Mouse (Mus musculus) erythroid progenitor cell, adult 5-6 weeks (primary cell): Measurements from ENCODE around the gene Smyd3. TPM values are rescaled to one million over a fixed set of nuclear protein-coding genes. Genes with fewer than 3 reads are reported as not detected.

ENCODE experiments used
- ATAC-seq: replicated peaks from 2 replicates; pipeline ENCODE4 v1.8.0; 2016; ENCODE audit warnings: moderate number of reproducible peaks, mild to moderate bottlenecking, moderate TSS enrichment, inconsistent platforms; ENCODE audit not compliant: poor library complexity, low FRiP score, severe bottlenecking
- total RNA-seq, 2 experiments: library from RNA; stranded (forward) in 1 of 2; stranded (reverse) in 1 of 2; fragments of 150-400 nt in 1 of 2; fragments of 186-747, 209-891 nt in 1 of 2; gene quantifications; 2 replicates each; pipeline versions ENCODE4 v1.2.3 to v1.2.4; 2015 to 2017; ENCODE audit warnings: low replicate concordance in 2 of 2

The Smyd3 gene
- total RNA-seq, 2 experiments from 2014 or later = 0.42 to 7.8 TPM

DNA sequence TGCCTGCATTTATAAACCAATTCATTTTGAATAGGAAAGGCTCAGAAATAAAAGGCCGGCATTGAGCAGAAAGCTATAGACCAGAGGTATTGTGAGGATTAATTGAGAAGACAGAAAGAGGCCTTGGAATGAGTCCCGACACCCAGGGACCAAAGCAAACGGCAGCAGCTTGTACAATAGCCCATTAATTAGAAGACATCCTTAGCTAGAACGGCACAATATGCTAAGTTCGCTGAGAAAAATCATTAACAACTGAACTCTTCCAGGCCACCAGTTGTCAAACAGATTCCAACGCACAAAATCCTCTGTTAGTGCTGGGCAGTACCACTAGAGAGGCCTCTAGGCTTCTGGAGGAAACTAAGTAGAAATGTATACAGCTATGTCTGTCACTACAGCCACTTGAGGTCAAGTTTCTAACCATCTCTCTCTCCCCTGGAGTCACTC lies 411.1 kb downstream of the Smyd3 start:
- no peak for ATAC-seq

GRCm38 (mm10) chr1:179106103-179106701 lies 411.6 kb downstream of the Smyd3 start:
- no peak for ATAC-seq

DNA sequence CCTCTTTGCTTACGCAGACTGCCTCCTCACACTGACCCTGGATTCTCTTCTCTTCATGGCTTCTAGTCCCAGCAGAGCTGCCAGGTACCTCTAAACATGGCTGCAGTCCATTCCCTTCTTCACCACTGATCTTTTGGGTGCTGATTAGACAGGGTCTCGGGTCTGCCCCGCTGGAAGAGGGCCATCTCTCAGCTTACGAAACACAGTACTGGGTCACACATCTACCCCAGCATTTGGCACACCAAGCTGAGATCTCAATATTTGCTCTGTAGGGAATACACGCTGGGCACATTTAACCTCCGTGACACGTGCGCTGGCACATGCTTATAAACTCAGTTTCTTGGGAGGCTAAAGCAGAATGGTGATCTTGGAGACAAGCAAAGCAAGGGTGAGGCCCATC lies 413.4 kb downstream of the Smyd3 start:
- no peak for ATAC-seq

DNA sequence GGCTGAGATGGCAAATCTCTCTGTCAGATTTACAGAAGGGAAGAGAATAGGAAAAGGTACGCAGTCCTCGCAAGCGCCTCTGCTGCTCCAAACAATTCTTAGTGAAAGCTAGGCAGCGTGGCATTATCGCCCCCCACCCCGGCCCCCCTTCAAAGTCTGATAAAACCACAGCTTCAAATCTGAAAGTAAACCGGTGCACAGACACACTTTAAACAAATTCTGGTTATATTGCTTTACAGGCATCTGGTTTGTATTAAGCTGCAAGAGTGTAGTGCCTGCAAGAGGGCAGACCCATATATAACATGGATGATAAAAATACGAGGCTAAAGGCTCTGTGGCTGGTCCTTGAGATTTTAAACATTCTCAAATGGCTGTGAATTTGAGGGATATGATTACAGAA lies 420.8 kb downstream of the Smyd3 start:
- no peak for ATAC-seq

DNA sequence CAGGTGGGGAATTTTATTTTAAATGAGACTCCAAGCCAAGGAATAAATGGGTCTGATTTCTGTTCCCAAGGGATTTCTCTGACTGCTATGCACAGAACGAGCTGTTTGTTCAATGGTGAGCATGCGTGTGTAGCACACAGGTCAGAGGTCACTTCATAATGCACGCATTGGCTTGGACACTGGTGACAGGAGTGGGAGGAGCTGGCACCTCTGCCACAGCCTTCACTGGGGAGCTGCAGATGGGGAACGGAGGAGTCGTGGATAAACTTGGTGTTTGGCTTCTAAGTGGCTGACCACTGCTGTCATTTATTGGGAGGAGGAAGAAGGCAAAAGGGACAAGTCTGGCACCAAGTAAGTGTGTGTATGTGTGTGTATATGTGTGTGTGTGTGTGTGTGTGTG lies 421.5 kb downstream of the Smyd3 start:
- ATAC-seq = no peak

GRCm38 (mm10) chr1:179089174-179089573 lies 428.7 kb downstream of the Smyd3 start:
- ATAC-seq = no peak

GRCm38 (mm10) chr1:179087033-179087998 lies 430.5 kb downstream of the Smyd3 start:
- ATAC-seq = no peak

DNA sequence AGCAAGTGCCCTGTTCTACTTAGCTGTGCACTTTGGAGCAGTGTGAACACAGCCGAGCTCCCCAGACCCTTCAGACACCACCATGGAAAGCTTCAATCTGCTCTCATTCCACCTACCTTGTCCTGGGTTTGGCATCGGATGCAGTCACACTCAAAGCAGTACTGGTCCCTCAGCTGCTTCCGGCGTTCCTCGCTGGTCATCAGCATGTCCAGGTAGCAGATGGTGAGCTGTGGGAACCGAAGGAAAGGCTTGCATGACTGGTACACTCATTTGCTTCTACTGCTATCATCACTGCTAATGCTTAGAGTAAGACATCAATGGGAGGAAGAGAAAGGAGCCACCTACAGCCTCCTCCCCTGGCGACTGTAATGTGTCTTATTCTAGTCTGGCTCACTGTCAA lies 431.6 kb downstream of the Smyd3 start:
- no peak for ATAC-seq

DNA sequence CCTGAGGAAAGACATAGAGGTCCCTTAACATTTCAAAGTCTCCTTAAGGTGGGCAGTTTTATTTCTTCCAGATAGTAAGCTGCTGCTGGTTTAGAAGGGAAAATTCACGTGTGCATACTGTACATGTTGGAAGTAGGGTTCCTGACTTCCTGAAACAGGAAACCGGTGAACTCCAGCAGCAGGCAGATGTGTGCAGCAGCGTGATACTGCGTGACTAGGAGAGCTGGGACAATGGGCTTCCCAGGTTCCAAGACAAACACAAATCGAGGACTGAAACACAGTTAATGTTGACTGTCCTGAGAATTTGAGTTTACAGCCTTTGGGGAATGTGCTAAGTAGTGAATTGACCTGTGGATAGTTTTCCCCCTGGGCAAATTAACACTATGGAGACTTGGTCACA lies 434.7 kb downstream of the Smyd3 start:
- ATAC-seq = no peak

DNA sequence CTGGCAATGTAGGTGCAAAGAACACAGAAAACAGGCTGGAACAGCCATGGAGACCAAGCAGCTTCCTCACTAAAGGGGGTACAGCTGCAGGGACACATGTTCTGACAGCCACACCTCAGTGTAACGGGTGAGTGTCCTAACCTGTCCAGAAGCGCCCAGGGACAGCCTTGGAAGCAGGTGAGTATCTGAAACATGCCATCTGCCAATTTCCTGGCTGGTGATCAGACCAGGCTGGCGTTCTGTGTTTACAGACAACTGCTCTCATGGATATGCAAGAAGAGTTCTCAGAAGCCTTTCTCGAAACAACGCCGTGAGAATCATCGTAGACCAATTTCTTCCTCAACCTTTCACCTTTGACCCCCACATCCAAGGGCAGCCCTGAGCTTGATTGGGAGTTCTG lies 444.0 kb downstream of the Smyd3 start:
- no peak for ATAC-seq

DNA sequence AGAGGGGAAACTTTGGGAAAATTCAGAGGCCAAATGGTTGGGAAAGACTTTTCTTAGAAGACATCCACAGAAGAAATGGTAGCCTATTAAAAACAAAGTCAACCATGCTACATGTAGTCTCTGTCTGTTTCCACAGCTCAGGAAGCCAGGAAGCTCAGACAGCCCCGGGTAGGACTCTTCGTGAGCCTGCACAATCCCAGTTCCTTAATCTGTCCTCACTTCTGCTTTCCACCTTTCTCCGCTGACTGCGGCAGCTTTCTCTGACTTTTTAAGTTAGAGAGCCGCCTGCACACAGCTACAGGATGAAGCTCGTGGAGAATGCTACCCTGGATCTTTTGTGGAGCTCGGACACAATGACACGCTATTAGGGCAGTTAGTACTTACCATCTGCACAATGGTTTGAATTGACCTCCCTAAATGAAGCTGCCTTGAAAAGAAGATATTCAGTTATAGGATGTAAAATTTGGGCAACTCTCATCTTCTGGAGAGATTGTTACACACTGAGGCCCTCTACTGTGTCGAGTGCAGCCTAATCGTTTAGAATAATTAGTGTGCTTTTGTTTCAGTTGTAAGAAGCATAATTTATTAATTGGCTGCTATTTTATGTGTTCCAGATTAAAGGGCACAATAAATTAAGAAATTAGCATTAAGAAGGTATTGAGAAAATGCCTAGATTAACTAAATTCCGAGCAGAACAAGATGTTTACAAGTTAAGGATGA lies 444.7 kb downstream of the Smyd3 start:
- ATAC-seq = no peak

DNA sequence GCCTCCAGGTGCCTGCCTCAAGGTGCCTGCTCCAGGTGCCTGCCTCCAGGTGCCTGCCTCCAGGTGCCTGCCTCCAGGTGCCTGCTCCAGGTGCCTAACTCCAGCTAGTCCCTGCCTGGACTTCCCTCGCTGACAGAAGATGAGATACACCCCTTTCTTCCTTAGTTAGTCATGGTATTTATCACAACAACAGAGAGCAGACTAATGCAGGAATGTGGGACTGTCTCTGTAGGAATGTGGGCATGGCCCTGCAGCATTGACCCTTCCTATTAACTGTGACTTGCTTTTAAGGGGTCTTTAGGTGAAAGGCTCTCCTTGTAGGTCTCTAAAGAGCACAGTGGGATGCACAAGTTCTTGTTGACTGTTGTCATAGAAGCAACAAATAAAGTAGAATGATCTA lies 445.4 kb downstream of the Smyd3 start:
- ATAC-seq = no peak

DNA sequence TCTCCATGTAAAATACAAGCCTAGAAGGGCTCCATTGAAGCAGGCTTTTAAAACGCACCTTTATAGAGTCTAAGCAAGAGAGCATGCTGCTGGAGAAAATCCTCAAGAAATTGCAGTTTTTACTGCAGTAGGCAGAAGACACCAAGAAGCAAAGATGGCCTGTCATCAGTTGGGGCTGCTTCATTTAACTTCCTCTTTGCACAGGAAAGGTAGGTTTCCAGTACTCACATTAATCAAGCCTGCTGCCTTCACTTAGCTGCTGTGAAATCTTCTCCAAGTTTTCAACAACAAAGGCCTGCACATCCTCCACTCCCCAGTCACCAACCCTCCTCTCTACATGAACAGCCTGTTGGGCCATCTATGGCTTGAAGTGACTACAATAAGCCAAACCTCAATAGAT lies 448.9 kb downstream of the Smyd3 start:
- no peak for ATAC-seq

DNA sequence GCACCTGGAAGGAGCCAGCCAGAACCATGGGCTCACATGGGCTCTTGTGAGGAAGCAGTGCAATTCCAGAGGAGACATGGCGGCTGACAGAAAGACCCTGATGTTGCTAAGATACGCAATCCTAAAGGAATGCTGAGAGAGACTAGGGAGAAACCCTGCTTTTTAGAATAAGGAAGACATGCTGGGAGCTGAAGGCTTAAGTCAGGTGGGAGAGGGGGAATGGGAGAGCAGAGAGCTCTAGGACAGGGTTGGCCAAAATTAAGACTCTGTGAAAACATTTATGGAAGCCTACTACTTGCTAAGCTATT lies 452.6 kb downstream of the Smyd3 start:
- no peak for ATAC-seq

GRCm38 (mm10) chr1:179064601-179065293 lies 453.1 kb downstream of the Smyd3 start:
- no peak for ATAC-seq

- ATAC-seq = 0 out of 2 replicates have a peak, but pooled peaks have one; percentile 13
These were observed 456.1 kb downstream of the Smyd3 start for GRCm38 (mm10) chr1:179061759-179062168.

DNA sequence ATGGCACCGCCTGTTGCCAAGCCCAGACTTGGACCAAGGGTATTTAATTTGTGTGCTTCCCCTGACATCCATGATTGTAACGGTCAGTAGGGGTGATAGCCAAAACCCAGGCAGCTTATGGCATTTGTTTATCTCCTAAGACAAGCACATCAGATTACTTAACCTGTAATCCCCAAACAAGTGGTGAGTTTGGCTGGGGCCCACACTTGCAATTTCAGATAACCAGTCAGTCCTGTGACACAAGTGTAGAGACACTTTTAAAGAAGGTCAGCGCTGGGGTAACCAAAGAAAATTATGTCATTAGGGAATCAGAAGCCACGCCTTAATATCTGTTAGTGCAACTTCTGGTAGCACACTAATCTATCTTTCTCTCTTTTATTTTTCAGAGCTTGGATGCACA lies 456.8 kb downstream of the Smyd3 start:
- 0 out of 2 replicates have a peak, but pooled peaks have one; percentile 17 for ATAC-seq

- ATAC-seq = no peak; the same call in 1 of the 2 replicates
These were observed 457.5 kb downstream of the Smyd3 start for GRCm38 (mm10) chr1:179060113-179060955.
